Mouse (Mus musculus) gastrocnemius, adult 18-20 months (tissue): ENCODE measurements around the gene Slc5a4a. TPM values are rescaled to one million over a fixed set of nuclear protein-coding genes. Genes with fewer than 3 reads are reported as not detected.

Source experiments
- DNase-seq: peaks from one replicate; pipeline ENCODE4 v3.0.0; 2021; ENCODE audit warnings: low spot score
- long read RNA-seq, 2 experiments: library from polyadenylated mRNA; stranded (forward); transcript quantifications; one replicate each; pipeline ENCODE4 v2.0.0; 2021
- total RNA-seq, 2 experiments: library from RNA; stranded (reverse); gene quantifications; 2 replicates each; pipeline ENCODE4 v1.2.3; 2021

Slc5a4a gene
- not detected for total RNA-seq
- long read RNA-seq, experiment 1: 0 reads
- long read RNA-seq, experiment 2: 0 reads

DNA sequence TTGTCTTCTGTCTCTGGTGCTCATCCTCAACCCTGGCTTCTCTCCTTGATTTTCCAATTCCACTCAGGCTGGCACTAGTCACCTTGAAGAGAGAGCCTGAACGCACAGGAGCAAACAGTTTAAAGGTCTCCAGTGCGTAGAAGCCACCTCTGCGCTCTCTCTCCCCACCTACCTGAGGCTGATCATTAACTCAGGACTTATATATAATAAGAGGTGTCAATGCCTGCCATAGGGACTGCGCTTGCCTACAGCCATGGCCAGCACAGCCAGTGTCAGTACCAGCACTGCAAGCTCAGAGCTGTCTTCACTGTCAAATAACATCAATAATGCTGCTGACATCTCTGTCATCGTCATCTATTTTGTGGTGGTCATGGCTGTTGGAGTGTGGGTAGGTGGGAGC is at the start of gene Slc5a4a:
TSS of gene Slc5a4a (plus strand) at position 174 of the 400 bp plus-strand sequence.
- DNase-seq: no peak

DNA sequence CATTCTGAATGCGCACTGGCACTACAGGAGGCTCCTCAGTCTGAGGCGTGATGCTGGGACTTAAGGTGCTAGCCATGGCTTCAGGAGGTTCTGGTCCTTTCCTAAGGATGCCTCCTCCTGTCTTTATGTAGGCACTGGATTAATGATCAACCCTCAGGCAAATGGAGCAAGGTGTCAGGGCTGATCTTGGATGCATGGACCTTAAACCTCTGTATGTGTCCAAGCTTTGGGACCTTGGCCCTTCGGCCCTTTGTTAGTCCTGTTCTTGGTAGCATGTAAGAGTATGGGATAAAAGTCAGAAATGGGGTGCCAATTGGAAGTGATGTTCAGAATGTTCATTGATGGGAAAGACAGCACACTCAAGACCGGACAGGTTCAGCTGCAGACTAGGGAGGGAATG is 36.4 kb upstream of the Slc5a4a start, which contains the start of gene Slc5a4b:
TSS of gene Slc5a4b (minus strand) at position 101 of the 400 bp plus-strand sequence.
- DNase-seq: no peak

GRCm38 (mm10) chr10:76117966-76118365 is 29.3 kb upstream of the Slc5a4a start:
- DNase-seq: peak; percentile 38

DNA sequence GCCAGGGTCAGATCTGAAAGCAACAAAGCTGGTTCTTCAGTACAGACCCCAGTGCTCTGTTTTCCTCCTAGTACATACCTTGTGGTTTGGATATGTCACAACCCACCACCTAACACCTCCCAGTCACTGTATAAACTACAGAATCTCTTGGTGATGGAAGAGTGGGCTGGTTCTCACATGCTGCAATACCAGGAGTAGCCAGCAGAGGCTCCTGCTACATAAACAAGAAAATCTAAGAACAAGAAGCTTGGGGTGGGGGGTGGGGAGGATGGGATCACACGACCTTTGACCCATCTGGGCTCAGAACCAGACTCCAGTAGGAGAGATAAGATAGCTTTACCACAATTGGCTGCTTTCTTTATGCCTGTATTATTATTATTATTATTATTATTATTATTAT is 28.5 kb upstream of the Slc5a4a start:
- no peak for DNase-seq

DNA sequence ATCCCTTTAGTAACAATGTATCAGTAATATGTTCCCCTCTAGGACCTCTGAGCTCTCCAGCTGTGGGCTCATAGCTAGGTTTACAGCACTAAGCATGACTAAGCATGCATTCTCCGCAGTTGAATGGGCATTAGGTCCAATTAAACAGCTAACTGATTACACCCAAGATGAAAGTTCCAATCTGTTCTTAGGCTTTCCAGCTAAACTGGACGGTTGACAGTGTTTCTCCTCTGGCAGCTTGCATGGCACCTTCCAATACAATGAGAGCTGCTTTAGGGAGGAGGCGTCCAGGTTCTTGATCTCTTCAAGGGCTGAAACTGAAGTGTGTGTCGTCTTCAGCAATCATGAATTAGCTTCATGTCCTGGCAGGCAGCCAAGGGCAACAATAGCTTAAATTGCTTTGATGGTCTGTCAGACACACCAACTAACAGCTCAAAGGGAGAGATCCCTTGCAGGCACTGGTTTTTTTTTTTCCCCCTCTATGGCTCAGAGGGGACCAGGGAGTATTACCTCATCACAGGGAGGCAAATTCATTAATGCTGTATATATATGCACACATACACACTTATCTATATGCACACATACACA is 27.0 kb upstream of the Slc5a4a start:
- DNase-seq: no peak

DNA sequence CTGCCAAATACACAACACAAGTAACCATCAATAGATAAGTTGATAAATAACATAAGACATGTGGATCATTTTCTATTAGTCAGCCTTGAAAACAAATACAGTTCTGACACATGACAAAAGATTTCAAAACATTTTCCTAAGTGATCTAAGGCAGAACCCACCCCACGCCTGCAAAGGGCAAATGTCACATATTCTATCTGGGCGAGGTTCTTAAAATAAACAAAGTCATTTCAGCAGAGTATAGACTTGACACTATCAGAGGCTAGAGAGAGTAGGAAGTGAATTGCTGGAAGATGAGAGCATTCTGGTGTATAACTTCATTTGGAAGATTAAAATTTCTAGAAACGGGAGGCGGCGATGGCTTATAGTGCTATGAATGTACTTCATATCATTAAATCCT is 25.8 kb upstream of the Slc5a4a start:
- no peak for DNase-seq

DNA sequence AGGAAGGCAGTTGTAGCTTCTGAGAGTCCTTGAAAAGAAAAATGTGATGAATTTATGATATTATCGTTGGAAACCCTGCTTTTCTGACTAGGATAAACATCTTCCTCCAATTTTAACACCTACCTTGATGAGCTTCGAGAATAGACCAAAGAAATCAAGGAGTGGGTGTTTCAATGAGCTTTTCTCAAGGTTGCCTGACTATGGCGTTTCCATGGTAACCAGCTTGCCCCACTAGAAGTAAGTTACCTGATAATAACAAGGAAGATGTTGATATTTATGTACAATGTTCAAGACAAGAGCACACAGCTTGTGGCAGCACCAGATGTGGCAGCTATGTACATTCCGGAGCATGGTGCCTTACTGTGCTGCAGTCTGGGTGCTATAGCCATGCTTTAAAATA is 14.7 kb upstream of the Slc5a4a start:
- DNase-seq: no peak

GRCm38 (mm10) chr10:76136318-76136717 is 10.9 kb upstream of the Slc5a4a start:
- DNase-seq: no peak

GRCm38 (mm10) chr10:76146846-76147245 is 405 bp upstream of the Slc5a4a start:
- DNase-seq: no peak

DNA sequence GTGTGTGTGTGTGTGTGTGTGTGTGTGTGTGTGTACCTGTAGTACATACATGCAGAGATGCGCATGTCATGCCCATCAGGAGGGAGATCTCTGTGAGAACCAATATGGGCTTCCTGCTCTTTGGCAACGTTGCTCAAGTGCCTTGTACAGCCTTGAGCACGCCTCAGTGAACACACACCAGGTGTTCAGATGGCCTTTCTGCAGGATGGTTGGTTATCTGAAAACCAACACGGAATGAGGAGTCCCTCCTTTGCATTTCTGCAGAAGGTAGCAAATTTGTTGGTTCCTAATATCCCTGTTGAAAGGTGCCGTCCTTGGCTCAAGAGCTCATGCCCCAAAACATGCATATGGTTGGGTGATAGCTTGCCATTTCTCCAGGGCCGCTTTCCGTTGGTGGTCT is 8.7 kb downstream of the Slc5a4a start:
- no peak for DNase-seq

DNA sequence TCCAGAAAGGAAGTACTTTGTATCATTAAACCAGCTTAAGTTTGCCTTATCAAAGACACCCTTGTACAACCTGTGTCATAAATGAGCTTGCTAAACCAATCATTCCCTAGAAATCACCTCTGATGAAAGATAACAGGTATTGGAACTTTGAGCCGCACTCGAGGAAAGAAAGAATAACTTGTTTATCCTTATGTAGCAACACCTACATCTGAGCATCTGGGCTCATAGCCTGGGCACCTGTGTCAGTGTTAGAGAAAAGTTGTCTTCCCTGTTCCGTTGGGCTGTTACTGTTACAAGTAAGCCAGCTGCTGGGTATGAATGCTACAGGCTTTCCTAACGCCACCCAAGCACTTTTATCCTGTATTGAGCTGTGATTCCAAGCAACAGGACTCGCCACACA is 10.3 kb downstream of the Slc5a4a start:
- DNase-seq: no peak

DNA sequence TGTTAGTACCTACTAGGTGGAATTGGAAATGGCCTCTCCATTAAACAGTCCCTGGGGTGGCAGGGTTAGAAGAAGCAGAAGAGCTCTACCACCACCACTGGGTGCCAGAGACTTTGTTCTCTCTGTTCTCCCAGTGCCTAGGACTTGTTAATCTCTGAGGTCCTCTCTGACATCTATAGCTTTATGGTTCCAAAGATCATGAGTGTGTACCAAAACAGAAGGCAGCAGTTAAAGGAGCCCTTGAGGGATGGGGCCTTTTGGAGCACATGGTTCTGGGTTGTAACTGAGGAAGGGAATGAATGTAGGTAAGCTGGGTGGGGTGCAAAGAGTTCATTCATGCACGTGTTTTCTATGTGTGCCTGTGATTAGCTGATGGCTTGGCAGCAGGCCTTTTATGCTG is 10.8 kb downstream of the Slc5a4a start:
- no peak for DNase-seq

- DNase-seq: no peak
Measured at GRCm38 (mm10) chr10:76174899-76175298, 27.6 kb downstream of the Slc5a4a start.

DNA sequence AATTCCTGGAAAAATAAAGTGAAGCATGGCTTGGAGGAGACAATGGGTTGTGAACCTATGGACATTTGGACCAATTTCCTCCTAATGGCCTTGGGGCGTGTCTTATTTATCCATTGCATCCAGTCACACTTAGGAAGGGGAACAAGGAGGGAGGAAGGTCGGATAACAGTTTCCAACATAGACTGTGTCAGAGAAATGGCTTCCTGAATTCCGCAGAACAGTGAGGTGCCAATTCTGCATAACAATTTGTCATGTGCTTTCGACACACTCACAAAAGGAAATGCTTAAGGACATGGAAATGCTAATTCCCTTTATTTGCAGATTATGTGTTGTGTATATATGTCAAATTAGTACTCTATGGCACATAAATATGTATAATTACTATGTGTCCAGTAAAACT is 38.0 kb downstream of the Slc5a4a start:
- no peak for DNase-seq

DNA sequence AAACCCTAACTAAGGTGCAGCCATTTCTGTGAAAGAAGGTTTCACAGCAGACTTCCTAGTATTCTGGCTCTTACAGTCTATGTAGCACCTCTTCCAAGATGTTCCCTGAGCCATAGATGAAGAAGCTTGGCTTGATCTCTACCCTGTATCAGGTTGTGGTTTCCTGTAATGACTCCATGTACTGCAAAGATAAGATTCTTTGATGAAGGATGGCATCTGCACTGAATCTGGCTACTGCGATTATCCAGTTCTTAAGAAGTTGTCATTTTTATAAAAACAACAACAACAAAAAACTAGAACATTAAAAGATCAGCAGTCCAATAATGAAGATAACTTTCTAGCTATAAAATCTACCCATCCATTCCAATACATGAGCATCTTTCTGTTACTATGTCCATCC is 40.8 kb downstream of the Slc5a4a start:
- no peak for DNase-seq

DNA sequence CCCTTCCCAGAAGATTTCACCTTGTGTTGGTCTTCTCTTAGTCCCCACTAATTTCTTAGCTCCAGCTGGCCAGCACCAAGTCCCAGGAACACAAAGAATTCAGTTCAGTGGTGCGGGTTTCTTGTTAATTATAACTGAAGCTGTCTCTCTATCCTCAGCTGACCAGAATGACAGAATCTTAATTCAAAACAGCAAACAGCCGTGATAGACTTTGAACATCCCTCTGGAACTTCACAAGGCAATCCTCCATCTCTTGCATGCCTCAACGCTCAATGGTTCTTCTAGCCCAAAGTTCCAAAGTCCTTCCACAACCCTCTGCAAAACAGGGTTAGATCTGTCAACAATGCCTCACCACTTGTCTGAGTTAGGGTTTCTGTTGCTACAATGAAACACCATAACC is 54.2 kb downstream of the Slc5a4a start:
- no peak for DNase-seq

GRCm38 (mm10) chr10:76201978-76202377 is 54.7 kb downstream of the Slc5a4a start:
- DNase-seq: peak; percentile 42

GRCm38 (mm10) chr10:76203798-76204283 is 56.6 kb downstream of the Slc5a4a start:
- peak; percentile 10 for DNase-seq

- no peak for DNase-seq
Measured at GRCm38 (mm10) chr10:76207262-76207796, 60.1 kb downstream of the Slc5a4a start.

DNA sequence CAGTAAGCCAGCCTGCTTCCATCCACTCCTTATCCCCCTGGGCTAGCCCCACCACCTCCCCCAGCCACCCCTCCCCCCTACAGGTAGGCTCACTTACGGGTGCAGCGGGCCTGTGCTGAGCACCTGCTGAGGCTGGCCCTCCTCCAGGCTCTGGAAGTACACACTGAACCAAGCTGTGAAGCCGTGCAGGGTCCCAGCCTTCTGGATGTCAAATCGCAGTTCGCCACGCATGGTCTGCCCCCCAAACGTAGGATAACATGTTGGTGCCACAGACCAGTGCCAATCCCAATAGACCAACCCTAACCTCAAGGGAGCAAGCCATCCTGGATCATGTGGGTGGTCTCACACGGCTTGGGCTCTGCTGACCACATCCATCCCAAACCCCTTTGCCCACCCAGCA is 62.0 kb downstream of the Slc5a4a start:
- no peak for DNase-seq

DNA sequence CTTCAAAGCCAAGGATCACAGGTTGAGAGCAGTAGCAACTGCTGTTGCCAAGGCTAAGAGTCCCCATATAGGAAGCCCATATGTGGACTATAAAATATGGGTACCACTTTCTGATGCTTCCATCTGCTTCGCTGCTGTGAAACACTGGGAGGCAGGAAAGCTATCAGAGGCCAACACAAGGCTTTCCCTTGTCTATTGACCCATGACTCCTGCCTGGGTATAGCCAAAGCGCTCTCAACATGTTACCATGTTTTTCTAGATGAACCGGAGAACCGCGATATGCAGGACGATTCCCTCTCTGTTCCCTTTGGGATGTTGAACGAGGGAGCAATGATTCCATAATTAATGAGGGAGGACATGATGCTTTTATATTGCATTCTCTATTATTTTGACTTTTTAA is 63.6 kb downstream of the Slc5a4a start:
- DNase-seq: no peak

GRCm38 (mm10) chr10:76212121-76212520 is 64.9 kb downstream of the Slc5a4a start:
- DNase-seq: no peak

DNA sequence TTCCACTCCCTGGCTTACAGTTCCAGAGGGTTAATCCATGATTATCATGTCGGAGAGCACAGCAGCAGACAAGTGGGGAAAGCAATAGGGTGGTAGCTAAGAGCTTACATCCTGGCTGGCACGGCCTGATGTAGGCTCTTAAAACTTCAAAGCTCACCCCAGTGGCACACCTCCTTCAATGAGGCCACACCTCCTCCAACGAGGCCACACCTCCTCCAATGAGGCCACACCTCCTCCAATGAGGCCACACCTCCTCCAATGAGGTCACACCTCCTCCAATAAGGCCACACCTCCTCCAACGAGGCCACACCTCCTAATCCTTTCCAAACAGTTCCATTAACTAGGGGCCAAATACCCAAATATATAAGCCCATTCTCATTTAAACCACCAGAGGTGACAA is 66.9 kb downstream of the Slc5a4a start:
- DNase-seq: no peak

GRCm38 (mm10) chr10:76217056-76217455 is 69.8 kb downstream of the Slc5a4a start:
- no peak for DNase-seq
